Comparison of ENCODE assay signal across 9 mouse cellular contexts in genomic region chr7:138848028-138848920, GRCm38 (mm10). TPM values are rescaled to one million over a fixed set of nuclear protein-coding genes. Genes with fewer than 3 reads are reported as not detected.
DNase-seq lines count a peak whose midpoint lies in the region; ATAC-seq lines count a peak whose summit lies in the region.
"Had no signal": no experiment of that assay in that cellular context is flagged by ENCODE, and none has a peak within 500 bp of the region (broad histone marks: within the 10 kb centered on the region; RNA-seq: fewer than 3 reads in every experiment).

No protein-coding gene starts in this region.

- H3K27me3 ChIP-seq in heart, embryonic 11.5 days (ENCODE audit: control insufficient read depth, insufficient read depth, low read length) = no peaks in the 10 kb centered on the region
- no peaks in the 10 kb centered on the region for H3K27me3 ChIP-seq in hindbrain, embryonic 13.5 days
- H3K27me3 ChIP-seq in midbrain, embryonic 13.5 days = no peaks in the 10 kb centered on the region
- H3K27me3 ChIP-seq: Patski had no signal

- peak overlapping the region; percentile 95 for H3K4me2 ChIP-seq in heart, embryonic 11.5 days
- H3K4me2 ChIP-seq in hindbrain, embryonic 13.5 days = peak overlapping the region; percentile 82
- H3K4me2 ChIP-seq in midbrain, embryonic 13.5 days (replicated peaks) = peak overlapping the region; percentile 96

- H3K36me3 ChIP-seq in heart, embryonic 11.5 days (ENCODE audit: control insufficient read depth, insufficient read depth, low read length) = no peaks in the 10 kb centered on the region
- H3K36me3 ChIP-seq in hindbrain, embryonic 13.5 days = peaks cover 34% of the 10 kb centered on the region
- H3K36me3 ChIP-seq in midbrain, embryonic 13.5 days = peaks cover 15% of the 10 kb centered on the region

- peak overlapping the region; percentile 96; the same call in 1 of the 2 replicates for H3K9ac ChIP-seq in heart, embryonic 11.5 days (ENCODE audit: low read depth, low read length)
- no peak overlapping the region for H3K9ac ChIP-seq in hindbrain, embryonic 13.5 days
- no peak overlapping the region; the same call in 1 of the 2 replicates for H3K9ac ChIP-seq in midbrain, embryonic 13.5 days (replicated peaks)

- WGBS in heart, embryonic 11.5 days (ENCODE audit: insufficient replicate concordance) = 82% methylated on average over 7 of the region's 7 CpGs
- WGBS in hindbrain, embryonic 13.5 days = 80% methylated on average over 7 of the region's 7 CpGs
- WGBS in midbrain, embryonic 13.5 days = 79% methylated on average over 7 of the region's 7 CpGs

- no peak for DNase-seq in heart, postnatal 4 days
- DNase-seq in NIH3T3 (ENCODE audit: low read depth) = peak; percentile 8
- no peak for DNase-seq in thymus, postnatal 25 days
- DNase-seq in cerebellum, adult 18-20 months = no peak
- DNase-seq in adrenal gland, postnatal 14 days = no peak

- H3K4me1 ChIP-seq in heart, embryonic 11.5 days (ENCODE audit: control insufficient read depth, insufficient read depth, low read length) = peaks cover 24% of the 10 kb centered on the region
- peaks cover 58% of the 10 kb centered on the region for H3K4me1 ChIP-seq in hindbrain, embryonic 13.5 days (replicated peaks)
- H3K4me1 ChIP-seq in midbrain, embryonic 13.5 days (replicated peaks) = peaks cover 58% of the 10 kb centered on the region

- no peak overlapping the region for H3K4me3 ChIP-seq in heart, embryonic 11.5 days (ENCODE audit: low read depth, low read length)
- H3K4me3 ChIP-seq in hindbrain, embryonic 13.5 days = peak overlapping the region; percentile 98
- H3K4me3 ChIP-seq in midbrain, embryonic 13.5 days (replicated peaks) = peak overlapping the region; percentile 82

- no peaks in the 10 kb centered on the region for H3K9me3 ChIP-seq in heart, embryonic 11.5 days (replicated peaks; ENCODE audit: control insufficient read depth, low read length)
- no peaks in the 10 kb centered on the region for H3K9me3 ChIP-seq in hindbrain, embryonic 13.5 days
- H3K9me3 ChIP-seq in midbrain, embryonic 13.5 days = no peaks in the 10 kb centered on the region

- no peak overlapping the region for H3K27ac ChIP-seq in heart, embryonic 11.5 days (ENCODE audit: low read depth, low read length)
- no peak overlapping the region for H3K27ac ChIP-seq in hindbrain, embryonic 13.5 days
- H3K27ac ChIP-seq in midbrain, embryonic 13.5 days = no peak overlapping the region

- no peak for ATAC-seq in heart, embryonic 11.5 days (replicated peaks; ENCODE audit: insufficient number of reproducible peaks, low FRiP score, low TSS enrichment)
- ATAC-seq in hindbrain, embryonic 13.5 days (ENCODE audit: low FRiP score) = no peak
- no peak for ATAC-seq in midbrain, embryonic 13.5 days
- ATAC-seq: Patski had no signal

RNA-seq across cellular contexts. Expression of gene Mapk1ip1, which starts 2.2 kb away (rescaled TPM):
- polyA plus RNA-seq in heart, embryonic 11.5 days (2014; fragmentation: Nextera tagmentation; extraction: Ambion mirVana) = 11.4 and 12.7 TPM in 2 replicates
- total RNA-seq in heart, postnatal 4 days (2021) = 10 to 100 TPM; 12.5 to 14.4 TPM
- polyA plus RNA-seq in hindbrain, embryonic 13.5 days (2015; fragmentation: Nextera tagmentation; extraction: Ambion mirVana) = 29.1 and 30.8 TPM in 2 replicates
- polyA plus RNA-seq in midbrain, embryonic 13.5 days (2015; fragmentation: Nextera tagmentation; extraction: Ambion mirVana) = 23.8 and 25.8 TPM in 2 replicates
- 25.2 and 32.4 TPM in 2 replicates for total RNA-seq in adrenal gland, postnatal 14 days (2021)

RNA-seq across cellular contexts. Expression of gene Ppp2r2d, which starts 2.4 kb away (rescaled TPM):
- 42.8 and 43.4 TPM in 2 replicates for polyA plus RNA-seq in heart, embryonic 11.5 days (2014; fragmentation: Nextera tagmentation; extraction: Ambion mirVana)
- total RNA-seq in heart, postnatal 4 days (2021) = 10 to 100 TPM; 55.6 to 59.7 TPM
- 76.0 and 82.5 TPM in 2 replicates for polyA plus RNA-seq in hindbrain, embryonic 13.5 days (2015; fragmentation: Nextera tagmentation; extraction: Ambion mirVana)
- 66.5 and 76.1 TPM in 2 replicates for polyA plus RNA-seq in midbrain, embryonic 13.5 days (2015; fragmentation: Nextera tagmentation; extraction: Ambion mirVana)
- total RNA-seq in adrenal gland, postnatal 14 days (2021) = 63.7 and 70.5 TPM in 2 replicates
